Mouse (Mus musculus) stomach, postnatal 0 days (tissue): ENCODE results near the gene Arhgap42.

Experiments used
- CTCF ChIP-seq: IDR thresholded peaks from 2 replicates; pipeline ENCODE4 v1.5.1; 2016; ENCODE audit warnings: antibody characterized with exemption, low read depth, mild to moderate bottlenecking, moderate library complexity
- EP300 ChIP-seq: optimal IDR thresholded peaks from 2 replicates; pipeline ENCODE3; 2016; ENCODE audit warnings: antibody characterized with exemption

GRCm38 (mm10) chr9:9214849-9215248, 24.1 kb downstream of the Arhgap42 start:
- TF ChIP-seq CTCF (no peak), EP300 (no peak)
